Mouse (Mus musculus) cerebellum, adult 9-10 months (tissue): ENCODE measurements around the gene Eif4b.

Experiments
- DNase-seq: peaks from one replicate; pipeline ENCODE4 v3.0.0; 2022

Eif4b gene

GRCm38 (mm10) chr15:102119121-102119830, 45.7 kb downstream of the Eif4b start:
- DNase-seq: no peak

- peak; percentile 95 for DNase-seq
Observed at GRCm38 (mm10) chr15:102119831-102120170, 46.2 kb downstream of the Eif4b start.

GRCm38 (mm10) chr15:102120530-102120929, 47.0 kb downstream of the Eif4b start:
- DNase-seq: no peak

GRCm38 (mm10) chr15:102126303-102126702, 52.7 kb downstream of the Eif4b start:
- peak; percentile 75 for DNase-seq

- DNase-seq: no peak
Observed at GRCm38 (mm10) chr15:102133314-102133713, 59.7 kb downstream of the Eif4b start.

- DNase-seq: no peak
Observed at GRCm38 (mm10) chr15:102134709-102135108, 61.1 kb downstream of the Eif4b start.

GRCm38 (mm10) chr15:102135522-102136128, 62.1 kb downstream of the Eif4b start:
- no peak for DNase-seq

GRCm38 (mm10) chr15:102136129-102136758, 62.7 kb downstream of the Eif4b start, which contains the start of gene Spryd3:
Spryd3 (minus strand) TSS chr15:102136234.
- DNase-seq: peak; percentile 98

- no peak for DNase-seq
Observed at GRCm38 (mm10) chr15:102141120-102141519, 67.5 kb downstream of the Eif4b start.

- no peak for DNase-seq
Observed at GRCm38 (mm10) chr15:102142914-102143912, 69.6 kb downstream of the Eif4b start.

- DNase-seq: no peak
Observed at GRCm38 (mm10) chr15:102144274-102144711, 70.7 kb downstream of the Eif4b start, which contains the start of gene Igfbp6. Igfbp6 (plus strand) TSS chr15:102144362.

GRCm38 (mm10) chr15:102144726-102145125, 71.2 kb downstream of the Eif4b start:
- no peak for DNase-seq

- DNase-seq: no peak
Observed at GRCm38 (mm10) chr15:102145330-102145729, 71.8 kb downstream of the Eif4b start.

- DNase-seq: no peak
Observed at GRCm38 (mm10) chr15:102146089-102146488, 72.5 kb downstream of the Eif4b start.
